Mouse (Mus musculus) urinary bladder, adult 2 months (tissue): Measurements from ENCODE around the gene Apol8. TPM values are rescaled to one million over a fixed set of nuclear protein-coding genes. Genes with fewer than 3 reads are reported as not detected.

ENCODE experiments used
- polyA plus RNA-seq: library from polyadenylated mRNA; depleted of rRNA; stranded (reverse); fragments of >200 nt; gene quantifications from 2 replicates; pipeline ENCODE4 v1.2.3, GENCODE M21; 2012; rRNA removed

Apol8 gene
- polyA plus RNA-seq, 1 experiment: 0.29 TPM

Other genes starting within 250 kb of the Apol8 start
- gene Apol11a, start 248.7 kb downstream of the Apol8 start, polyA plus RNA-seq: not detected in 2 replicates
- 1.3 and 1.8 TPM in 2 replicates for gene Apol7c, start 223.7 kb downstream of the Apol8 start, polyA plus RNA-seq
- gene 1700025B11Rik, start 195.1 kb downstream of the Apol8 start, polyA plus RNA-seq: not detected in 2 replicates
- gene Apol10b, start 160.9 kb downstream of the Apol8 start, polyA plus RNA-seq: 4.9 and 6.4 TPM in 2 replicates
- not detected in 2 replicates for gene Gm36245, start 157.7 kb downstream of the Apol8 start, polyA plus RNA-seq
- 0.06 and 0.10 TPM in 2 replicates for gene Apol11b, start 113.7 kb downstream of the Apol8 start, polyA plus RNA-seq
- 0.41 and 0.66 TPM in 2 replicates for gene Apol7e, start 58.1 kb downstream of the Apol8 start, polyA plus RNA-seq
- gene Apol9b, start 28.0 kb downstream of the Apol8 start, polyA plus RNA-seq: 4.6 and 5.5 TPM in 2 replicates
- 95.0 and 151 TPM in 2 replicates for gene Myh9, start 85.2 kb upstream of the Apol8 start, polyA plus RNA-seq
- gene Txn2, start 172.0 kb upstream of the Apol8 start, polyA plus RNA-seq: 147 and 157 TPM in 2 replicates
- 5.2 and 5.5 TPM in 2 replicates for gene Foxred2, start 199.7 kb upstream of the Apol8 start, polyA plus RNA-seq
- gene Eif3d, start 213.8 kb upstream of the Apol8 start, polyA plus RNA-seq: 122 TPM in 2 replicates